Mouse (Mus musculus): ENCODE results near the gene Tmem17. TPM values are rescaled to one million over a fixed set of nuclear protein-coding genes. Genes with fewer than 3 reads are reported as not detected.

The Tmem17 gene
- polyA plus RNA-seq (2015; fragmentation: Nextera tagmentation; extraction: Ambion mirVana) = 13.2 and 21.2 TPM in 2 replicates

GRCm38 (mm10) chr11:22512038-22513001 lies at the start of gene Tmem17:
Gene Tmem17, plus strand, starts transcription at chr11:22512088.

Other genes with a start within 250 kb of the Tmem17 start
- 8.3 and 9.1 TPM in 2 replicates for gene Ehbp1, start 169.8 kb upstream of the Tmem17 start, polyA plus RNA-seq (2015; fragmentation: Nextera tagmentation; extraction: Ambion mirVana)

Measured in adrenal gland, postnatal 0 days (tissue).